Mouse (Mus musculus): Measurements from ENCODE around the gene Rapsn.

Gene Rapsn

GRCm38 (mm10) chr2:91080784-91081513 lies 45.5 kb downstream of the Rapsn start:
- no peak for DNase-seq (ENCODE audit: low read depth, low spot score)

- DNase-seq (ENCODE audit: low read depth, low spot score) = no peak
Measured at GRCm38 (mm10) chr2:91081775-91082695, 46.6 kb downstream of the Rapsn start, which contains the start of gene Spi1. Gene Spi1 (plus strand): TSS chr2:91082390.

- DNase-seq (ENCODE audit: low read depth, low spot score) = no peak
Measured at GRCm38 (mm10) chr2:91082844-91083243, 47.4 kb downstream of the Rapsn start.

- no peak for DNase-seq (ENCODE audit: low read depth, low spot score)
Measured at GRCm38 (mm10) chr2:91083366-91083940, 48.0 kb downstream of the Rapsn start.

- no peak for DNase-seq (ENCODE audit: low read depth, low spot score)
Measured at GRCm38 (mm10) chr2:91084179-91084820, 48.9 kb downstream of the Rapsn start.

GRCm38 (mm10) chr2:91085494-91086391 lies 50.3 kb downstream of the Rapsn start:
- DNase-seq (ENCODE audit: low read depth, low spot score) = no peak

- no peak for DNase-seq (ENCODE audit: low read depth, low spot score)
Measured at GRCm38 (mm10) chr2:91086392-91087237, 51.2 kb downstream of the Rapsn start.

- DNase-seq (ENCODE audit: low read depth, low spot score) = no peak
Measured at GRCm38 (mm10) chr2:91087453-91087852, 52.0 kb downstream of the Rapsn start.

- no peak for DNase-seq (ENCODE audit: low read depth, low spot score)
Measured at GRCm38 (mm10) chr2:91088987-91089386, 53.6 kb downstream of the Rapsn start.

GRCm38 (mm10) chr2:91090208-91090607 lies 54.8 kb downstream of the Rapsn start:
- no peak for DNase-seq (ENCODE audit: low read depth, low spot score)

GRCm38 (mm10) chr2:91090827-91091226 lies 55.4 kb downstream of the Rapsn start:
- DNase-seq (ENCODE audit: low read depth, low spot score) = no peak

Measured in retina, adult 2 months (tissue).